19 mouse cellular contexts compared by ENCODE assay signal in the genomic region with DNA sequence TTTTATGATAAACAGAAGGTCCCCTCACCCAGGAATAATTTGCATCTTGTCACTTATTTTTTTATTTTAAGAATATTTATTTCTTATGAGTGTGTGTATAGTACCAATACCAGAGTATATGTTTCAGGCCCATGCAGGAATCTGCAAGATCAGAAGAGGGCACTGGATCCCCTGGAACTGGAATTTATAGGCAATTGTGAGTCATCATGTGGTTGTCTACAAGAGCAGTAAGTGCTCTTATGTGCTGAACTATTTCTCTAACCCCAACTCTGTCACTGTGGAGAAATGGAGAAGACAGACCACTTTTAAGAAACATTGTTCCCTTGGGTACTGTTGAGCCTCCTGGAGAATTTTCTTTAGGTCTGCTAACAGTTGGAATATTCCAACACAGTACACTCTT.
"Had no signal": no experiment of that assay in that cellular context is flagged by ENCODE, and none has a peak within 500 bp of the region (broad histone marks: within the 10 kb centered on the region; RNA-seq: fewer than 3 reads in every experiment).

No protein-coding gene starts in this region.

- DNase-seq: kidney, adult 2 months; kidney, postnatal 25 days; layer of hippocampus, adult 9-11 months; liver, embryonic 13.5 days; lung, adult 2 months; lung, postnatal 14 days; lung, postnatal 4 days; right cerebral cortex, adult 18-20 months; right cerebral cortex, postnatal 14 days; right cerebral cortex, postnatal 4 days; thymus, adult 18-20 months; thymus, postnatal 36 days had no signal

- ATAC-seq: midbrain, embryonic 15.5 days had no signal

- H3K9ac ChIP-seq: liver, embryonic 13.5 days; midbrain, embryonic 12.5 days; midbrain, embryonic 15.5 days; neural tube, embryonic 12.5 days; neural tube, embryonic 15.5 days; stomach, embryonic 15.5 days had no signal

- H3K27me3 ChIP-seq: liver, embryonic 13.5 days; midbrain, embryonic 12.5 days; midbrain, embryonic 15.5 days; neural tube, embryonic 12.5 days; neural tube, embryonic 15.5 days; stomach, embryonic 15.5 days had no signal

- H3K4me2 ChIP-seq: liver, embryonic 13.5 days; midbrain, embryonic 12.5 days; midbrain, embryonic 15.5 days; neural tube, embryonic 12.5 days; neural tube, embryonic 15.5 days; stomach, embryonic 15.5 days had no signal

- H3K4me1 ChIP-seq: liver, embryonic 13.5 days; midbrain, embryonic 12.5 days; midbrain, embryonic 15.5 days; neural tube, embryonic 12.5 days; neural tube, embryonic 15.5 days; stomach, embryonic 15.5 days had no signal

- H3K4me3 ChIP-seq: layer of hippocampus, adult 2 months; liver, embryonic 13.5 days; midbrain, embryonic 12.5 days; midbrain, embryonic 15.5 days; neural tube, embryonic 12.5 days; neural tube, embryonic 15.5 days; stomach, embryonic 15.5 days had no signal

- H3K9me3 ChIP-seq: liver, embryonic 13.5 days; midbrain, embryonic 12.5 days; midbrain, embryonic 15.5 days; neural tube, embryonic 12.5 days; neural tube, embryonic 15.5 days; stomach, embryonic 15.5 days had no signal

- H3K27ac ChIP-seq: kidney, postnatal 0 days; liver, embryonic 13.5 days; midbrain, embryonic 12.5 days; midbrain, embryonic 15.5 days; neural tube, embryonic 12.5 days; neural tube, embryonic 15.5 days; stomach, embryonic 15.5 days had no signal
